In the genomic region with DNA sequence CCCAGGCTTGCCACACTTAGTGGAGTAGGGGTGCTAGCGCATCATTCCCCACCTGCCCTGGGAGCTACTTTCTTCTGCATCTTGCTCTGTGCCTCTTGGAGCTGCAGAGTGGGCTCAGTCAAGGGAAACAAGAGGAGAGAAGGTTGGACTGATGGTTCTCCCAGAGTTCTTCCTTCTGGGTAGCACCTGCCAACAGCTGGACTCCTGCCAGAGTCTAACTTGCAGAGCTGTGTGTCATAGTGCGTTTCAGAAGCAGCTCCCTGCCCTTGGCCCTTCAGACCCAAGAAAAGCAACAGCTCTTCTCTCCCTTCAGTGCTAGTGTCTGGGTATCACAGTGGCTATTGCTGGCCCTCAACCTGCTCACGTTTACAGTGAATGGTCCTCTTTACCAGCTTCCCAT, we compare ENCODE assay signal across 25 mouse cellular contexts. TPM values are rescaled to one million over a fixed set of nuclear protein-coding genes. Genes with fewer than 3 reads are reported as not detected.
"Had no signal": no experiment of that assay in that cellular context is flagged by ENCODE, and none has a peak within 500 bp of the region (broad histone marks: within the 10 kb centered on the region; RNA-seq: fewer than 3 reads in every experiment).

No protein-coding gene starts in this region.

- H3K27me3 ChIP-seq: limb, embryonic 13.5 days; liver, embryonic 12.5 days; liver, embryonic 15.5 days; lung, embryonic 15.5 days; megakaryocyte, embryonic 14.5 days; midbrain, embryonic 13.5 days; neural tube, embryonic 13.5 days; stomach, embryonic 15.5 days had no signal

- H3K4me3 ChIP-seq: limb, embryonic 10.5 days; limb, embryonic 13.5 days; liver, embryonic 12.5 days; liver, embryonic 15.5 days; lung, embryonic 15.5 days; megakaryocyte, embryonic 14.5 days; midbrain, embryonic 10.5 days; midbrain, embryonic 13.5 days; myocyte; neural tube, embryonic 13.5 days; stomach, embryonic 15.5 days had no signal

- H3K4me1 ChIP-seq: limb, embryonic 10.5 days; limb, embryonic 13.5 days; liver, embryonic 12.5 days; liver, embryonic 15.5 days; lung, embryonic 15.5 days; megakaryocyte, embryonic 14.5 days; midbrain, embryonic 10.5 days; midbrain, embryonic 13.5 days; neural tube, embryonic 13.5 days; stomach, embryonic 15.5 days had no signal

- H3K9ac ChIP-seq: limb, embryonic 13.5 days; liver, embryonic 12.5 days; liver, embryonic 15.5 days; lung, embryonic 15.5 days; midbrain, embryonic 13.5 days; neural tube, embryonic 13.5 days; stomach, embryonic 15.5 days had no signal

- H3K27ac ChIP-seq: limb, embryonic 10.5 days; limb, embryonic 13.5 days; liver, embryonic 12.5 days; liver, embryonic 15.5 days; lung, embryonic 15.5 days; midbrain, embryonic 10.5 days; midbrain, embryonic 13.5 days; neural tube, embryonic 13.5 days; stomach, embryonic 15.5 days had no signal

- ATAC-seq: liver, embryonic 12.5 days; midbrain, embryonic 13.5 days; midbrain, embryonic 16.5 days had no signal

- H3K9me3 ChIP-seq: limb, embryonic 10.5 days; limb, embryonic 13.5 days; liver, embryonic 12.5 days; liver, embryonic 15.5 days; lung, embryonic 15.5 days; midbrain, embryonic 10.5 days; midbrain, embryonic 13.5 days; neural tube, embryonic 13.5 days; stomach, embryonic 15.5 days had no signal

- DNase-seq: layer of hippocampus, postnatal 36 days; liver; lung, adult 18-20 months; lung, postnatal 10 days; lung, postnatal 36 days; retina, postnatal 1 day; right cerebral cortex, postnatal 25 days; spleen, adult 18-20 months; thymus, postnatal 25 days had no signal

- H3K36me3 ChIP-seq: limb, embryonic 10.5 days; limb, embryonic 13.5 days; liver, embryonic 12.5 days; liver, embryonic 15.5 days; lung, embryonic 15.5 days; midbrain, embryonic 10.5 days; midbrain, embryonic 13.5 days; stomach, embryonic 15.5 days had no signal

- H3K4me2 ChIP-seq: limb, embryonic 13.5 days; liver, embryonic 12.5 days; liver, embryonic 15.5 days; lung, embryonic 15.5 days; midbrain, embryonic 13.5 days; neural tube, embryonic 13.5 days; stomach, embryonic 15.5 days had no signal

RNA-seq across cellular contexts. Expression of gene Minar1, which starts 30.5 kb away (rescaled TPM):
- total RNA-seq: monocyte, adult 5-6 weeks; neutrophil, adult 5-6 weeks had no signal
- polyA plus RNA-seq: kidney, embryonic 16.5 days; liver, embryonic 12.5 days; myocyte; thymus, postnatal 0 days had no signal
